Mouse (Mus musculus) intestine, embryonic 15.5 days (tissue): ENCODE measurements around the gene Hivep3. TPM values are rescaled to one million over a fixed set of nuclear protein-coding genes. Genes with fewer than 3 reads are reported as not detected.
A peak's percentile ranks its signal among the peaks of the same experiment; 100 is the strongest.

Source experiments
- ATAC-seq: fragments of 200-750 bp; cut with Nextera tagmentation; 2 replicates; pipeline ENCODE4 v1.8.0; 2017; ENCODE audit warnings: moderate TSS enrichment, moderate library complexity
- H3K27ac ChIP-seq: fragments of 300-500 bp; sonication (generic); 2 replicates; pipeline ENCODE4 v1.5.1; 2015; ENCODE audit warnings: mild to moderate bottlenecking, inconsistent platforms
- H3K27me3 ChIP-seq: fragments of 300-500 bp; sonication (generic); replicated peaks from 2 replicates; pipeline ENCODE4 v1.6.1; 2015; ENCODE audit warnings: inconsistent platforms
- H3K36me3 ChIP-seq: fragments of 300-500 bp; sonication (generic); 2 replicates; pipeline ENCODE4 v1.6.1; 2015; ENCODE audit warnings: inconsistent platforms
- H3K4me1 ChIP-seq: fragments of 300-500 bp; sonication (generic); replicated peaks from 2 replicates; pipeline ENCODE4 v1.6.1; 2015; ENCODE audit warnings: inconsistent platforms
- H3K4me2 ChIP-seq: fragments of 300-500 bp; sonication (generic); replicated peaks from 2 replicates; pipeline ENCODE4 v1.6.1; 2015; ENCODE audit warnings: mild to moderate bottlenecking, inconsistent platforms
- H3K4me3 ChIP-seq: fragments of 300-500 bp; sonication (generic); replicated peaks from 2 replicates; pipeline ENCODE4 v1.5.1; 2015; ENCODE audit warnings: inconsistent platforms
- H3K9ac ChIP-seq: fragments of 300-500 bp; sonication (generic); 2 replicates; pipeline ENCODE4 v1.6.1; 2015; ENCODE audit warnings: inconsistent platforms
- H3K9me3 ChIP-seq: fragments of 300-500 bp; sonication (generic); 2 replicates; pipeline ENCODE4 v1.6.1; 2016; ENCODE audit warnings: inconsistent platforms
- WGBS: fragments of 180-500 bp; shearing (Covaris S2); methylation state at CpG from one replicate; pipeline ENCODE4 v1.1.7; 2015; 5-methylcytosine and 5-hydroxymethylcytosine counted together
- polyA plus RNA-seq: library from polyadenylated mRNA; unstranded; fragments of >200 nt; fragmentation: Nextera tagmentation; extraction: Ambion mirVana; gene quantifications from 2 replicates; pipeline ENCODE4 v1.2.1, GENCODE M21; 2015

The Hivep3 gene
- polyA plus RNA-seq, 1 experiment from 2014 or later, result 5.0 TPM

- Histone ChIP-seq H3K4me2 (no peak overlapping the region), H3K9ac (no peak overlapping the region), H3K9me3 (no peaks in the 10 kb centered on the region), H3K27me3 (no peaks in the 10 kb centered on the region), H3K4me3 (no peak overlapping the region), H3K27ac (no peak overlapping the region), H3K36me3 (no peaks in the 10 kb centered on the region), H3K4me1 (no peaks in the 10 kb centered on the region)
- WGBS, result 82% methylated on average over 3 of the region's 3 CpGs
- no peak for ATAC-seq
Measured at GRCm38 (mm10) chr4:119768046-119768445, 34.5 kb downstream of the Hivep3 start.

GRCm38 (mm10) chr4:119775913-119776312 lies 42.3 kb downstream of the Hivep3 start:
- Histone ChIP-seq H3K27ac (no peak overlapping the region), H3K4me1 (no peaks in the 10 kb centered on the region), H3K4me3 (no peak overlapping the region), H3K9ac (no peak overlapping the region), H3K36me3 (no peaks in the 10 kb centered on the region), H3K9me3 (no peaks in the 10 kb centered on the region), H3K4me2 (no peak overlapping the region), H3K27me3 (no peaks in the 10 kb centered on the region)
- ATAC-seq, result no peak
- WGBS, result 82% methylated on average over 3 of the region's 3 CpGs

GRCm38 (mm10) chr4:119777146-119777545 lies 43.6 kb downstream of the Hivep3 start:
- H3K9me3 ChIP-seq, result no peaks in the 10 kb centered on the region
- ATAC-seq, result no peak
- no peak overlapping the region for H3K9ac ChIP-seq
- no peaks in the 10 kb centered on the region for H3K36me3 ChIP-seq
- no peaks in the 10 kb centered on the region for H3K4me1 ChIP-seq
- WGBS, result 77% methylated on average over 3 of the region's 3 CpGs
- H3K4me2 ChIP-seq, result no peak overlapping the region
- no peak overlapping the region for H3K4me3 ChIP-seq
- H3K27me3 ChIP-seq, result no peaks in the 10 kb centered on the region
- H3K27ac ChIP-seq, result no peak overlapping the region

GRCm38 (mm10) chr4:119779561-119780400 lies 46.2 kb downstream of the Hivep3 start:
- Histone ChIP-seq H3K4me2 (no peak overlapping the region), H3K27ac (no peak overlapping the region), H3K9ac (no peak overlapping the region), H3K36me3 (no peaks in the 10 kb centered on the region), H3K27me3 (no peaks in the 10 kb centered on the region), H3K4me1 (no peaks in the 10 kb centered on the region), H3K9me3 (no peaks in the 10 kb centered on the region), H3K4me3 (no peak overlapping the region)
- 46% methylated on average over 5 of the region's 5 CpGs for WGBS
- no peak for ATAC-seq

- 84% methylated on average over 6 of the region's 6 CpGs for WGBS
- H3K27me3 ChIP-seq, result no peaks in the 10 kb centered on the region
- H3K4me3 ChIP-seq, result no peak overlapping the region
- H3K9me3 ChIP-seq, result no peaks in the 10 kb centered on the region
- ATAC-seq, result no peak
- H3K9ac ChIP-seq, result no peak overlapping the region
- H3K36me3 ChIP-seq, result no peaks in the 10 kb centered on the region
- no peaks in the 10 kb centered on the region for H3K4me1 ChIP-seq
- no peak overlapping the region for H3K27ac ChIP-seq
- H3K4me2 ChIP-seq, result no peak overlapping the region
Measured at GRCm38 (mm10) chr4:119780881-119781280, 47.3 kb downstream of the Hivep3 start.

GRCm38 (mm10) chr4:119784959-119785358 lies 51.4 kb downstream of the Hivep3 start:
- H3K27me3 ChIP-seq, result no peaks in the 10 kb centered on the region
- no peak overlapping the region for H3K4me3 ChIP-seq
- WGBS, result 92% methylated on average over 3 of the region's 3 CpGs
- no peaks in the 10 kb centered on the region for H3K9me3 ChIP-seq
- no peak overlapping the region for H3K27ac ChIP-seq
- H3K4me1 ChIP-seq, result no peaks in the 10 kb centered on the region
- H3K36me3 ChIP-seq, result no peaks in the 10 kb centered on the region
- no peak overlapping the region for H3K4me2 ChIP-seq
- ATAC-seq, result no peak
- no peak overlapping the region for H3K9ac ChIP-seq

GRCm38 (mm10) chr4:119786307-119786706 lies 52.7 kb downstream of the Hivep3 start:
- ATAC-seq, result no peak
- H3K27ac ChIP-seq, result no peak overlapping the region
- no peak overlapping the region for H3K4me3 ChIP-seq
- H3K36me3 ChIP-seq, result no peaks in the 10 kb centered on the region
- H3K4me1 ChIP-seq, result no peaks in the 10 kb centered on the region
- H3K4me2 ChIP-seq, result no peak overlapping the region
- H3K9me3 ChIP-seq, result no peaks in the 10 kb centered on the region
- WGBS, result 71% methylated on average over 2 of the region's 2 CpGs
- H3K9ac ChIP-seq, result no peak overlapping the region
- no peaks in the 10 kb centered on the region for H3K27me3 ChIP-seq

- no peak overlapping the region for H3K9ac ChIP-seq
- no peak for ATAC-seq
- WGBS, result 58% methylated on average over 1 of the region's 2 CpGs
- H3K27ac ChIP-seq, result no peak overlapping the region
- H3K4me3 ChIP-seq, result no peak overlapping the region
- H3K36me3 ChIP-seq, result no peaks in the 10 kb centered on the region
- H3K9me3 ChIP-seq, result no peaks in the 10 kb centered on the region
- H3K4me1 ChIP-seq, result no peaks in the 10 kb centered on the region
- no peaks in the 10 kb centered on the region for H3K27me3 ChIP-seq
- no peak overlapping the region for H3K4me2 ChIP-seq
Measured at GRCm38 (mm10) chr4:119786721-119787120, 53.1 kb downstream of the Hivep3 start.

- Histone ChIP-seq H3K4me3 (no peak overlapping the region), H3K27ac (no peak overlapping the region), H3K9me3 (no peaks in the 10 kb centered on the region), H3K36me3 (no peaks in the 10 kb centered on the region), H3K4me2 (no peak overlapping the region), H3K9ac (no peak overlapping the region), H3K4me1 (no peaks in the 10 kb centered on the region), H3K27me3 (no peaks in the 10 kb centered on the region)
- ATAC-seq, result no peak
- WGBS, result 91% methylated on average over 6 of the region's 6 CpGs
Measured at GRCm38 (mm10) chr4:119788746-119789145, 55.2 kb downstream of the Hivep3 start.

- ATAC-seq, result no peak
- Histone ChIP-seq H3K9ac (no peak overlapping the region), H3K27ac (no peak overlapping the region), H3K27me3 (no peaks in the 10 kb centered on the region), H3K4me1 (no peaks in the 10 kb centered on the region), H3K4me2 (no peak overlapping the region), H3K4me3 (no peak overlapping the region), H3K9me3 (no peaks in the 10 kb centered on the region), H3K36me3 (no peaks in the 10 kb centered on the region)
- 79% methylated on average over 9 of the region's 9 CpGs for WGBS
Measured at GRCm38 (mm10) chr4:119789495-119790148, 56.0 kb downstream of the Hivep3 start.

GRCm38 (mm10) chr4:119798891-119799290 lies 65.3 kb downstream of the Hivep3 start:
- Histone ChIP-seq H3K4me2 (no peak overlapping the region), H3K9me3 (no peaks in the 10 kb centered on the region), H3K4me1 (no peaks in the 10 kb centered on the region), H3K4me3 (no peak overlapping the region), H3K27me3 (0 out of 2 replicates have a peak, but pooled peaks cover 4% of the 10 kb centered on the region), H3K36me3 (no peaks in the 10 kb centered on the region), H3K9ac (no peak overlapping the region), H3K27ac (no peak overlapping the region)
- WGBS, result 72% methylated on average over 3 of the region's 3 CpGs
- ATAC-seq, result no peak

- H3K4me3 ChIP-seq, result no peak overlapping the region
- 63% methylated on average over 2 of the region's 2 CpGs for WGBS
- H3K27ac ChIP-seq, result no peak overlapping the region
- H3K4me2 ChIP-seq, result no peak overlapping the region
- no peaks in the 10 kb centered on the region for H3K9me3 ChIP-seq
- H3K4me1 ChIP-seq, result peaks cover 5% of the 10 kb centered on the region; the same call in 1 of the 2 replicates
- peak; percentile 49; the same call in 1 of the 2 replicates for ATAC-seq
- no peak overlapping the region for H3K9ac ChIP-seq
- H3K36me3 ChIP-seq, result no peaks in the 10 kb centered on the region
- no peaks in the 10 kb centered on the region for H3K27me3 ChIP-seq
Measured at GRCm38 (mm10) chr4:119806556-119806955, 73.0 kb downstream of the Hivep3 start.
